Mouse (Mus musculus) liver, embryonic 14.5 days (tissue): ENCODE results near the gene Ttc41. TPM values are rescaled to one million over a fixed set of nuclear protein-coding genes. Genes with fewer than 3 reads are reported as not detected.
A peak's percentile ranks its signal among the peaks of the same experiment; 100 is the strongest.

ENCODE experiments used
- ATAC-seq: fragments of 200-750 bp; cut with Nextera tagmentation; 2 replicates; pipeline ENCODE4 v1.8.0; 2017; ENCODE audit warnings: moderate number of reproducible peaks, mild to moderate bottlenecking, moderate library complexity; ENCODE audit not compliant: insufficient read depth
- DNase-seq, 3 experiments: peaks; one replicate each; pipeline ENCODE4 v3.0.0-alpha.2; 2012 to 2013; ENCODE audit warnings: low read depth in 3 of 3, low spot score in 3 of 3
- H3K27ac ChIP-seq: fragments of 300-500 bp; sonication (generic); 2 replicates; pipeline ENCODE4 v1.5.1; 2014; ENCODE audit warnings: moderate library complexity, mild to moderate bottlenecking, control low read depth, inconsistent platforms
- H3K27me3 ChIP-seq: fragments of 300-500 bp; sonication (generic); 2 replicates; pipeline ENCODE4 v1.6.1; 2014; ENCODE audit warnings: mild to moderate bottlenecking, low read length, moderate library complexity; ENCODE audit not compliant: control insufficient read depth, insufficient read depth
- H3K36me3 ChIP-seq: fragments of 300-500 bp; sonication (generic); replicated peaks from 2 replicates; pipeline ENCODE4 v1.6.1; 2014; ENCODE audit warnings: low read depth; ENCODE audit not compliant: control insufficient read depth, insufficient read depth
- H3K4me1 ChIP-seq, 2 experiments: fragments of 200-500 bp in 1 of 2; fragments of 300-500 bp in 1 of 2; sonication (generic) in 1 of 2; replicated peaks; 2 replicates each; pipeline ENCODE4 v1.6.1; 2012 to 2014; ENCODE audit warnings: antibody characterized with exemption in 1 of 2, inconsistent platforms in 1 of 2, low read length in 1 of 2; ENCODE audit not compliant: control insufficient read depth in 2 of 2, insufficient read depth in 2 of 2
- H3K4me2 ChIP-seq: fragments of 300-500 bp; sonication (generic); 2 replicates; pipeline ENCODE4 v1.6.1; 2014; ENCODE audit warnings: low read depth, mild to moderate bottlenecking, control low read depth, moderate library complexity
- H3K4me3 ChIP-seq, 2 experiments: fragments of 200-500 bp in 1 of 2; fragments of 300-500 bp in 1 of 2; sonication (generic) in 1 of 2; 2 replicates each; pipeline ENCODE4 v1.5.1; 2012 to 2014; ENCODE audit warnings: low read depth in 2 of 2, low read length in 2 of 2, mild to moderate bottlenecking in 2 of 2, control low read depth in 1 of 2, inconsistent platforms in 1 of 2, moderate library complexity in 1 of 2; ENCODE audit not compliant: insufficient read depth in 1 of 2
- H3K9ac ChIP-seq: fragments of 300-500 bp; sonication (generic); replicated peaks from 2 replicates; pipeline ENCODE4 v1.6.1; 2014; ENCODE audit warnings: mild to moderate bottlenecking, control low read depth, moderate library complexity
- H3K9me3 ChIP-seq: fragments of 300-500 bp; sonication (generic); 2 replicates; pipeline ENCODE4 v1.6.1; 2016; ENCODE audit warnings: low read length, mixed read lengths; ENCODE audit not compliant: control insufficient read depth
- CTCF ChIP-seq: IDR thresholded peaks from 2 replicates; pipeline ENCODE4 v1.5.1; 2016; ENCODE audit warnings: antibody characterized with exemption, low read depth, control low read depth
- EP300 ChIP-seq: IDR thresholded peaks from 2 replicates; pipeline ENCODE4 v1.6.1; 2016; ENCODE audit warnings: antibody characterized with exemption, low read depth
- WGBS: fragments of 180-500 bp; shearing (Covaris S2); extraction: QIAGEN DNeasy Blood & Tissue Kit; methylation state at CpG from one replicate; pipeline ENCODE4 v1.1.7; 2014; ENCODE audit not compliant: insufficient replicate concordance; 5-methylcytosine and 5-hydroxymethylcytosine counted together
- polyA plus RNA-seq, 2 experiments: library from polyadenylated mRNA; depleted of rRNA in 1 of 2; stranded (reverse) in 1 of 2; unstranded in 1 of 2; fragments of >200 nt; fragmentation: Nextera tagmentation in 1 of 2; extraction: Ambion mirVana in 1 of 2; gene quantifications; 2 replicates each; pipeline versions ENCODE4 v1.2.1 to v1.2.3; 2012 to 2014

Gene Ttc41
- polyA plus RNA-seq, 2 experiments, result 0.39 to 1.0 TPM

GRCm38 (mm10) chr10:86728176-86728575 is 22.6 kb downstream of the Ttc41 start:
- 64% methylated on average over 3 of the region's 3 CpGs for WGBS
- Histone ChIP-seq H3K9ac (no peak overlapping the region), H3K4me1 (peaks cover 0 to 11% of the 10 kb centered on the region in 2 experiments; a peak in 2 of 4 replicates), H3K36me3 (no peaks in the 10 kb centered on the region), H3K4me3 (no peak overlapping the region), H3K27me3 (no peaks in the 10 kb centered on the region), H3K27ac (no peak overlapping the region), H3K4me2 (peak overlapping the region; percentile 60; the same call in 1 of the 2 replicates), H3K9me3 (no peaks in the 10 kb centered on the region)
- DNase-seq (no peak), ATAC-seq (no peak)
- TF ChIP-seq EP300, result no peak
- no peak for TF ChIP-seq CTCF

DNA sequence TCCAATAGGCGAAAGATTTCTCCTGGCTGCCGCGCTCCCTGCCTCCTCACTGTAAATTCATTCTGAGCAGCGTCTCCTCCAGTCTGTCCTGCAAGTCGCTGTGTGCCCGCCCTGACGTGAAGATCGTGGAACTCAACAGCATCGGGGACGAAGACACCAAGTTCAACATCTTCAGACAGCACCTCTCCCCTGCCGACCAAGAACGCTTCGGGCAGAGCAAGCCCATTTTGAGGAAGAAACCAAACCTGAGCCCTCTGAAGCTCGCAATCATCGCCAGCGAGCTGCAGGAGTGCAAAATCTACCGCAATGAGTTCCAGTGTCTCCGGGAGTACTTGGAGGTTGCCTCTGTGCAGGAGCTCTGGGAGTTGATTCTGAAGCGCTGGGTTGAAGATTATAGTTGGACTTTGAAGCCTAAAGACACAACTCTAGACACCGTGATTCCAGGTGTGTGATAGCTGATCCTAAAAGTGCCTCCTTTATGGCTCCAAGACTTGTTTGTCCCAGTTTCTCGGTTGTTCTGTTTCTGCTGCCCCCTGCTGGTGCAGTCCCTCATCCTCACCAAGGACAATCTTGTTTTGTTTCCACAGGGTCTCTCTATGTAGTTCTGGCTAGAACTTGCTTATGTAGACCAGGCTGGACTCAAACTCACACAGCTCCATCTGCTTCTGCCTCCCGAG is 25.4 kb downstream of the Ttc41 start:
- 0 out of 2 replicates have a peak overlapping the region, but pooled peaks have one; percentile 1 for H3K9ac ChIP-seq
- no peaks in the 10 kb centered on the region for H3K9me3 ChIP-seq
- H3K27ac ChIP-seq, result no peak overlapping the region
- 10% methylated on average over 22 of the region's 22 CpGs for WGBS
- H3K27me3 ChIP-seq, result no peaks in the 10 kb centered on the region
- no peaks in the 10 kb centered on the region for H3K36me3 ChIP-seq
- peak overlapping the region; percentile 34 to 54 for H3K4me3 ChIP-seq
- H3K4me1 ChIP-seq, result peaks cover 0 to 11% of the 10 kb centered on the region in 2 experiments; a peak in 2 of 4 replicates
- H3K4me2 ChIP-seq, result peak overlapping the region; percentile 61
- TF ChIP-seq EP300 (no peak), CTCF (peak; percentile 84)
- 0 out of 2 replicates have a peak, but pooled peaks have one; percentile 10 for ATAC-seq
- DNase-seq, result peak; percentile 50 to 59 (median 59)

DNA sequence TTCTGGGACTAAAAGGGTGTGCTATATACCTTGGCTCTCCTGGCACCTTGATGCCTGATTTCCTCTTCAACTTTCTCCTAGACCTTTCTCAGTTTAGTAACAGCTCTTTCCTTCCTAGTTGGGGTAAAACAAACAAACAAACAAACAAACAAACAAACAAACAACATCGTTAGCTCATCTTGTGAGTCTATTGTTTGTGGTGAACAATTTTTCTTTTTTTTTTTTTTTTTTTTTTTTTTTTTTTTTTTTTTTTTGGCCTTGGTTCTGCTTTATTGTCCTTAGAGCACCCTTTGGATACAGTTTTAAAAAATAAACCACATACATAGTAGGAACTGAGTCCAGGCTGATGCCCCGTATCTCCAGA is 25.9 kb downstream of the Ttc41 start:
- H3K27me3 ChIP-seq, result no peaks in the 10 kb centered on the region
- peak overlapping the region; percentile 61 for H3K4me2 ChIP-seq
- H3K27ac ChIP-seq, result no peak overlapping the region
- DNase-seq (no peak), ATAC-seq (no peak)
- no peaks in the 10 kb centered on the region for H3K36me3 ChIP-seq
- no peak overlapping the region for H3K9ac ChIP-seq
- peaks cover 0 to 11% of the 10 kb centered on the region in 2 experiments; a peak in 2 of 4 replicates for H3K4me1 ChIP-seq
- H3K9me3 ChIP-seq, result no peaks in the 10 kb centered on the region
- no peak overlapping the region for H3K4me3 ChIP-seq
- TF ChIP-seq EP300, result no peak
- TF ChIP-seq CTCF, result no peak
- 39% methylated on average over 2 of the region's 2 CpGs for WGBS

GRCm38 (mm10) chr10:86735036-86735435 is 29.4 kb downstream of the Ttc41 start:
- 75% methylated on average over 4 of the region's 4 CpGs for WGBS
- no peak for ATAC-seq

GRCm38 (mm10) chr10:86742918-86743317 is 37.3 kb downstream of the Ttc41 start:
- no peak for ATAC-seq
- WGBS, result 63% methylated on average over 2 of the region's 2 CpGs
- H3K36me3 ChIP-seq, result no peaks in the 10 kb centered on the region

More at GRCm38 (mm10) chr10:86735036-86735435, 29.4 kb downstream of the Ttc41 start:
- Histone ChIP-seq H3K4me2 (no peak overlapping the region), H3K36me3 (no peaks in the 10 kb centered on the region), H3K9me3 (no peaks in the 10 kb centered on the region), H3K27me3 (no peaks in the 10 kb centered on the region), H3K9ac (no peak overlapping the region), H3K4me3 (no peak overlapping the region), H3K4me1 (no peaks in the 10 kb centered on the region), H3K27ac (no peak overlapping the region)
- TF ChIP-seq EP300, result no peak
- TF ChIP-seq CTCF, result no peak
- no peak for DNase-seq

More at GRCm38 (mm10) chr10:86742918-86743317, 37.3 kb downstream of the Ttc41 start:
- no peak for TF ChIP-seq CTCF
- TF ChIP-seq EP300, result no peak
- Histone ChIP-seq H3K4me1 (no peaks in the 10 kb centered on the region; a peak in 1 of 4 replicates), H3K27me3 (no peaks in the 10 kb centered on the region), H3K9me3 (no peaks in the 10 kb centered on the region), H3K4me2 (no peak overlapping the region), H3K4me3 (no peak overlapping the region), H3K9ac (no peak overlapping the region), H3K27ac (no peak overlapping the region)
- no peak for DNase-seq
